Mouse (Mus musculus): ENCODE results near the gene Izumo1r. TPM values are rescaled to one million over a fixed set of nuclear protein-coding genes. Genes with fewer than 3 reads are reported as not detected.

Izumo1r gene
- polyA plus RNA-seq, 1 experiment: not detected

GRCm38 (mm10) chr9:14921254-14921653 lies 17.5 kb upstream of the Izumo1r start:
- Histone ChIP-seq H3K79me2 (ENCODE audit: control insufficient read depth, insufficient read depth) (no peaks in the 10 kb centered on the region), H3ac (ENCODE audit: control insufficient read depth, insufficient read length) (no peak overlapping the region), H3K27me3 (ENCODE audit: control insufficient read depth, insufficient read depth, insufficient read length) (peaks cover 4% of the 10 kb centered on the region), H3K36me3 (ENCODE audit: control insufficient read depth, insufficient read depth) (no peaks in the 10 kb centered on the region), H3K4me2 (ENCODE audit: low read depth) (no peak overlapping the region), H3K4me3 (no peak overlapping the region)
- TF ChIP-seq POLR2A (IDR thresholded peaks at IDR 0.05; ENCODE audit: insufficient read length, low read depth): no peak

DNA sequence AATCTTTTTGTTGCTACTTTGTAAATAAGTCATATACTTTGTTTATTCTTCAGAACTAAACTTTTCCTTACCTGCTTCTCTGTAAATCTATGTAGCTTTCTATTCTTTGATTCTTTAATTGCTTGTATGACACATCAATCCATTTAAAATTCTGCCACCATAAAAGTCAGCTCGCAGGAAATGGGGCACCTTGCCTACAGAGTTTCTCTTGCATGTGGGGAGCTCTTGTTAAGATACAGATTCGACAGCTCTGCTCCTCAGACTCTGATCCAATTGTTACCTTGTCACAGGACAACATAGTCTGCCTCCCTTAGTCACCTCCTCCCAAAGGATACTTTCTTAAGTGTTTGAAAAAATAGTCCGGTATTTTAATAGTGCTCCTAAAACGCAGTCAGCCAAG lies 16.9 kb upstream of the Izumo1r start:
- Histone ChIP-seq H3K4me2 (ENCODE audit: low read depth) (no peak overlapping the region), H3K36me3 (ENCODE audit: control insufficient read depth, insufficient read depth) (no peaks in the 10 kb centered on the region), H3ac (ENCODE audit: control insufficient read depth, insufficient read length) (no peak overlapping the region), H3K27me3 (ENCODE audit: control insufficient read depth, insufficient read depth, insufficient read length) (peaks cover 4% of the 10 kb centered on the region), H3K79me2 (ENCODE audit: control insufficient read depth, insufficient read depth) (no peaks in the 10 kb centered on the region), H3K4me3 (no peak overlapping the region)
- TF ChIP-seq SRF (IDR thresholded peaks at IDR 0.05; ENCODE audit: control insufficient read depth, insufficient read length, low read depth): no peak
- TF ChIP-seq MYOG (IDR thresholded peaks at IDR 0.05; ENCODE audit: control insufficient read depth in 1 of 3, insufficient read depth in 1 of 3, insufficient read length in 2 of 3, low read depth in 2 of 3): no peak
- no peak for TF ChIP-seq USF1 (IDR thresholded peaks at IDR 0.05; ENCODE audit: low read depth)
- TF ChIP-seq MAX (IDR thresholded peaks at IDR 0.05; ENCODE audit: low read depth): no peak
- no peak for TF ChIP-seq REST (IDR thresholded peaks at IDR 0.05; ENCODE audit: insufficient read depth, insufficient read length)
- no peak for TF ChIP-seq CEBPB (IDR thresholded peaks at IDR 0.05; ENCODE audit: insufficient read depth, poor library complexity, severe bottlenecking)
- TF ChIP-seq TCF3 (IDR thresholded peaks at IDR 0.05; ENCODE audit: insufficient read length, low read depth): no peak
- no peak for TF ChIP-seq POLR2A (IDR thresholded peaks at IDR 0.05; ENCODE audit: insufficient read length, low read depth)
- no peak for TF ChIP-seq MYOD1 (IDR thresholded peaks at IDR 0.05; ENCODE audit: control insufficient read depth in 1 of 3, insufficient read length in 2 of 3, low read depth in 2 of 3)
- TF ChIP-seq TCF12 (IDR thresholded peaks at IDR 0.05; ENCODE audit: insufficient read depth, poor library complexity, severe bottlenecking): no peak
- TF ChIP-seq POLR2AphosphoS2 (IDR thresholded peaks at IDR 0.05; ENCODE audit: insufficient read length, low read depth): no peak
- no peak for TF ChIP-seq E2F4 (IDR thresholded peaks at IDR 0.05; ENCODE audit: insufficient read depth)

GRCm38 (mm10) chr9:14918825-14919668 lies 15.3 kb upstream of the Izumo1r start:
- Histone ChIP-seq H3K4me2 (ENCODE audit: low read depth) (no peak overlapping the region), H3K27me3 (ENCODE audit: control insufficient read depth, insufficient read depth, insufficient read length) (peaks cover 4% of the 10 kb centered on the region), H3ac (ENCODE audit: control insufficient read depth, insufficient read length) (no peak overlapping the region), H3K36me3 (ENCODE audit: control insufficient read depth, insufficient read depth) (no peaks in the 10 kb centered on the region), H3K79me2 (ENCODE audit: control insufficient read depth, insufficient read depth) (no peaks in the 10 kb centered on the region), H3K4me3 (no peak overlapping the region)
- TF ChIP-seq TCF12 (IDR thresholded peaks at IDR 0.05; ENCODE audit: insufficient read depth, poor library complexity, severe bottlenecking) (no peak), SRF (IDR thresholded peaks at IDR 0.05; ENCODE audit: control insufficient read depth, insufficient read length, low read depth) (no peak), POLR2A (IDR thresholded peaks at IDR 0.05; ENCODE audit: insufficient read length, low read depth) (no peak), REST (IDR thresholded peaks at IDR 0.05; ENCODE audit: insufficient read depth, insufficient read length) (no peak), TCF3 (IDR thresholded peaks at IDR 0.05; ENCODE audit: insufficient read length, low read depth) (no peak), E2F4 (IDR thresholded peaks at IDR 0.05; ENCODE audit: insufficient read depth) (no peak), MYOD1 (IDR thresholded peaks at IDR 0.05; ENCODE audit: control insufficient read depth in 1 of 3, insufficient read length in 2 of 3, low read depth in 2 of 3) (no peak), MAX (IDR thresholded peaks at IDR 0.05; ENCODE audit: low read depth) (no peak), MYOG (IDR thresholded peaks at IDR 0.05; ENCODE audit: control insufficient read depth in 1 of 3, insufficient read depth in 1 of 3, insufficient read length in 2 of 3, low read depth in 2 of 3) (no peak), POLR2AphosphoS2 (IDR thresholded peaks at IDR 0.05; ENCODE audit: insufficient read length, low read depth) (no peak), USF1 (IDR thresholded peaks at IDR 0.05; ENCODE audit: low read depth) (no peak), CEBPB (IDR thresholded peaks at IDR 0.05; ENCODE audit: insufficient read depth, poor library complexity, severe bottlenecking) (no peak)

DNA sequence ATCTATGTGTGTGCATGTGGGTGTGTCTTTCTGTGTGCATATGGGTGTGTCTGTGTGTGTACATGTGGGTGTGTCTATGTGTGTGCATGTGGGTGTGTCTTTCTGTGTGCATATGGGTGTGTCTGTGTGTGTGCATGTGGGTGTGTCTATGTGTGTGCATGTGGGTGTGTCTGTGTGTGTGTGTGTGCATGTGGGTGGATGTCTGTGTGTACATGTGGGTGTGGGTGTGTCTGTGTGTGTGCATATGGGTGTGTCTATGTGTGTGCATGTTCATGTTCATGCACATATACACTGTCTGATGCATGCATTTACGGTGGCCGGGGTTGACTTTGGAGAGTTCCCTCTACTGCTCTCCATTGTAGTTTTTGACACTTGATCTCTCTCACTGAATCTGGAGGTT lies 13.9 kb upstream of the Izumo1r start:
- Histone ChIP-seq H3K36me3 (ENCODE audit: control insufficient read depth, insufficient read depth) (no peaks in the 10 kb centered on the region), H3K4me2 (ENCODE audit: low read depth) (no peak overlapping the region), H3K27me3 (ENCODE audit: control insufficient read depth, insufficient read depth, insufficient read length) (peaks cover 4% of the 10 kb centered on the region), H3K4me3 (no peak overlapping the region), H3K79me2 (ENCODE audit: control insufficient read depth, insufficient read depth) (no peaks in the 10 kb centered on the region), H3ac (ENCODE audit: control insufficient read depth, insufficient read length) (no peak overlapping the region)
- TF ChIP-seq USF1 (IDR thresholded peaks at IDR 0.05; ENCODE audit: low read depth) (no peak), MYOG (IDR thresholded peaks at IDR 0.05; ENCODE audit: control insufficient read depth in 1 of 3, insufficient read depth in 1 of 3, insufficient read length in 2 of 3, low read depth in 2 of 3) (no peak), CEBPB (IDR thresholded peaks at IDR 0.05; ENCODE audit: insufficient read depth, poor library complexity, severe bottlenecking) (no peak), POLR2A (IDR thresholded peaks at IDR 0.05; ENCODE audit: insufficient read length, low read depth) (no peak), E2F4 (IDR thresholded peaks at IDR 0.05; ENCODE audit: insufficient read depth) (no peak), MYOD1 (IDR thresholded peaks at IDR 0.05; ENCODE audit: control insufficient read depth in 1 of 3, insufficient read length in 2 of 3, low read depth in 2 of 3) (no peak), TCF12 (IDR thresholded peaks at IDR 0.05; ENCODE audit: insufficient read depth, poor library complexity, severe bottlenecking) (no peak), TCF3 (IDR thresholded peaks at IDR 0.05; ENCODE audit: insufficient read length, low read depth) (no peak), REST (IDR thresholded peaks at IDR 0.05; ENCODE audit: insufficient read depth, insufficient read length) (no peak), POLR2AphosphoS2 (IDR thresholded peaks at IDR 0.05; ENCODE audit: insufficient read length, low read depth) (no peak), SRF (IDR thresholded peaks at IDR 0.05; ENCODE audit: control insufficient read depth, insufficient read length, low read depth) (no peak)

Data from myocyte (in vitro differentiated cells).